Mouse (Mus musculus) lung, postnatal 0 days (tissue): ENCODE results near the gene Apba1.

Experiments used
- CTCF ChIP-seq: IDR thresholded peaks from 2 replicates; pipeline ENCODE4 v1.5.1; 2016; ENCODE audit warnings: antibody characterized with exemption, mild to moderate bottlenecking
- EP300 ChIP-seq: IDR thresholded peaks from 2 replicates; pipeline ENCODE4 v1.6.1; 2016; ENCODE audit warnings: antibody characterized with exemption, mild to moderate bottlenecking, control low read depth

- no peak for TF ChIP-seq EP300
- no peak for TF ChIP-seq CTCF
These were observed 189.8 kb downstream of the Apba1 start for GRCm38 (mm10) chr19:23948301-23949000.
